6 mouse cellular contexts compared by ENCODE assay signal in the genomic region with DNA sequence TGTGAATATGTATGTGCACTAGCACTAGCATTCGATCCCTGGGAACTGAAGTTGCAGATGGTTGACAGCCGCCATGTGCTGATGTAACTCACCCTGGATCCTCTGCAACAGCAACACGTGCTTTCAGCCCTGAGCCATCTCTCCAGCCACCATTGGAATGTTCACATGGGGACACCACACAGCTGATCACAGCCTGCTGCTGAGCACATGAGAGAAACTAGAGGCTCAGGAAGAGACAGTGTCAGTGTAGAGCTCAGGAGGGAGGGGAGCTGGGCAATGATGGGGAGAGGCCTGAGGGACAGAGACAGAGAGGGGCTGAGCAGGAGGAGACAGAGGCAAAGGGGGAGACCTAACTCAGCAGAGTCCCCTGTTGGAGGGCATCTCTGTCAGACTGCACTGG. TPM values are rescaled to one million over a fixed set of nuclear protein-coding genes. Genes with fewer than 3 reads are reported as not detected.
A peak's percentile ranks its signal among the peaks of the same experiment; 100 is the strongest.
DNase-seq lines count a peak whose midpoint lies in the region; ATAC-seq and TF ChIP-seq lines count a peak whose summit lies in the region.
"Not testable (repeated sequence)": the region's sequence is repeated elsewhere in the genome, so short reads cannot be mapped to it uniquely, and the experiment has no call there.
"Had no signal": no experiment of that assay in that cellular context is flagged by ENCODE, and none has a peak within 500 bp of the region (broad histone marks: within the 10 kb centered on the region; RNA-seq: fewer than 3 reads in every experiment).

No protein-coding gene starts in this region.

- H3K9ac ChIP-seq in forebrain, embryonic 11.5 days (ENCODE audit: low read length); midbrain, embryonic 11.5 days (ENCODE audit: low read length); stomach, postnatal 0 days (ENCODE audit: low read length): not testable (repeated sequence)

- not testable (repeated sequence) for ATAC-seq in forebrain, embryonic 11.5 days (replicated peaks; ENCODE audit: low FRiP score); midbrain, embryonic 11.5 days (ENCODE audit: low FRiP score); stomach, postnatal 0 days (ENCODE audit: low FRiP score, low TSS enrichment)

- peak; percentile 8 for DNase-seq in ES-CJ7 (ENCODE audit: low read depth, low spot score)
- DNase-seq in forebrain, embryonic 11.5 days (ENCODE audit: low spot score) = peak; percentile 48
- peak; percentile 75 for DNase-seq in heart, embryonic 10.5 days (ENCODE audit: low spot score)
- peak; percentile 66 for DNase-seq in midbrain, embryonic 11.5 days (ENCODE audit: low spot score, missing footprints)
- DNase-seq in stomach, postnatal 0 days (ENCODE audit: low spot score) = peak; percentile 12

- H3K4me3 ChIP-seq in forebrain, embryonic 11.5 days (ENCODE audit: low read depth, low read length); heart, embryonic 10.5 days; midbrain, embryonic 11.5 days (ENCODE audit: low read depth, low read length); stomach, postnatal 0 days (ENCODE audit: low read depth, low read length): not testable (repeated sequence)

- H3K4me2 ChIP-seq in forebrain, embryonic 11.5 days (ENCODE audit: low read depth, low read length, severe bottlenecking); midbrain, embryonic 11.5 days; stomach, postnatal 0 days (replicated peaks; ENCODE audit: low read depth): not testable (repeated sequence)

- H3K27ac ChIP-seq in forebrain, embryonic 11.5 days (ENCODE audit: low read depth, low read length); heart, embryonic 10.5 days; midbrain, embryonic 11.5 days (ENCODE audit: low read depth, low read length); stomach, postnatal 0 days (replicated peaks): not testable (repeated sequence)

- H3K9me3 ChIP-seq in forebrain, embryonic 11.5 days (ENCODE audit: control insufficient read depth, low read length); heart, embryonic 10.5 days; midbrain, embryonic 11.5 days (ENCODE audit: control insufficient read depth, low read length); stomach, postnatal 0 days (ENCODE audit: control insufficient read depth, low read length): not testable (repeated sequence)

- 75% methylated on average over 3 of the region's 3 CpGs for WGBS in forebrain, embryonic 11.5 days
- WGBS in heart, embryonic 10.5 days = 68% methylated on average over 3 of the region's 3 CpGs
- WGBS in midbrain, embryonic 11.5 days = 74% methylated on average over 3 of the region's 3 CpGs
- 77% methylated on average over 3 of the region's 3 CpGs for WGBS in stomach, postnatal 0 days

- TF ChIP-seq CTCF in stomach, postnatal 0 days (IDR thresholded peaks at IDR 0.05; ENCODE audit: low read depth) = not testable (repeated sequence)

- not testable (repeated sequence) for TF ChIP-seq EP300 in stomach, postnatal 0 days (optimal IDR thresholded peaks at IDR 0.05)

- H3K27me3 ChIP-seq in forebrain, embryonic 11.5 days (ENCODE audit: control insufficient read depth, insufficient read depth, low read length); midbrain, embryonic 11.5 days (ENCODE audit: control insufficient read depth, insufficient read depth, low read length); stomach, postnatal 0 days (ENCODE audit: control insufficient read depth, insufficient read depth, low read length): not testable (repeated sequence)
- peaks cover 45% of the 10 kb centered on the region for H3K27me3 ChIP-seq in heart, embryonic 10.5 days (ENCODE audit: insufficient read depth, poor library complexity, severe bottlenecking)

- not testable (repeated sequence) for H3K36me3 ChIP-seq in forebrain, embryonic 11.5 days (ENCODE audit: control insufficient read depth, insufficient read depth, low read length); heart, embryonic 10.5 days; midbrain, embryonic 11.5 days (ENCODE audit: control insufficient read depth, insufficient read depth, low read length); stomach, postnatal 0 days (ENCODE audit: control insufficient read depth, insufficient read depth, low read length)

- not testable (repeated sequence) for H3K4me1 ChIP-seq in forebrain, embryonic 11.5 days (replicated peaks; ENCODE audit: control insufficient read depth, insufficient read depth, low read length); heart, embryonic 10.5 days; midbrain, embryonic 11.5 days (ENCODE audit: control insufficient read depth, insufficient read depth, low read length); stomach, postnatal 0 days (replicated peaks; ENCODE audit: control insufficient read depth, insufficient read depth)

RNA-seq across cellular contexts. Expression of gene H2-Q7, which starts 3.4 kb away (rescaled TPM):
- 10.5 and 10.6 TPM in 2 replicates for polyA plus RNA-seq in forebrain, embryonic 11.5 days (2014; fragmentation: Nextera tagmentation; extraction: Ambion mirVana)
- polyA plus RNA-seq in heart, embryonic 10.5 days (2016; fragmentation: Nextera tagmentation; extraction: Ambion mirVana) = 2.2 and 12.2 TPM in 2 replicates
- 9.3 and 10.0 TPM in 2 replicates for polyA plus RNA-seq in midbrain, embryonic 11.5 days (2014; fragmentation: Nextera tagmentation; extraction: Ambion mirVana)
- polyA plus RNA-seq in stomach, postnatal 0 days (2015; fragmentation: Nextera tagmentation; extraction: Ambion mirVana) = 0.96 and 1.2 TPM in 2 replicates

RNA-seq across cellular contexts. Expression of gene H2-Q6, which starts 10.9 kb away (rescaled TPM):
- 0.72 and 1.2 TPM in 2 replicates for polyA plus RNA-seq in forebrain, embryonic 11.5 days (2014; fragmentation: Nextera tagmentation; extraction: Ambion mirVana)
- 0.17 and 4.9 TPM in 2 replicates for polyA plus RNA-seq in heart, embryonic 10.5 days (2016; fragmentation: Nextera tagmentation; extraction: Ambion mirVana)
- 0.33 and 0.93 TPM in 2 replicates for polyA plus RNA-seq in midbrain, embryonic 11.5 days (2014; fragmentation: Nextera tagmentation; extraction: Ambion mirVana)
- polyA plus RNA-seq in stomach, postnatal 0 days (2015; fragmentation: Nextera tagmentation; extraction: Ambion mirVana) = 0.22 and 0.35 TPM in 2 replicates
- polyA plus RNA-seq: C2C12 had no signal

RNA-seq across cellular contexts. Expression of gene H2-Q10, which starts 34.3 kb away (rescaled TPM):
- polyA plus RNA-seq in forebrain, embryonic 11.5 days (2014; fragmentation: Nextera tagmentation; extraction: Ambion mirVana) = 0.07 and 0.12 TPM in 2 replicates
- polyA plus RNA-seq in heart, embryonic 10.5 days (2016; fragmentation: Nextera tagmentation; extraction: Ambion mirVana) = 0.25 and 4.7 TPM in 2 replicates
- 0.11 and 0.12 TPM in 2 replicates for polyA plus RNA-seq in midbrain, embryonic 11.5 days (2014; fragmentation: Nextera tagmentation; extraction: Ambion mirVana)
- polyA plus RNA-seq in stomach, postnatal 0 days (2015; fragmentation: Nextera tagmentation; extraction: Ambion mirVana) = 0.99 and 1.4 TPM in 2 replicates

RNA-seq across cellular contexts. Expression of gene H2-Q4, which starts 56.2 kb away (rescaled TPM):
- 1.7 and 2.1 TPM in 2 replicates for polyA plus RNA-seq in forebrain, embryonic 11.5 days (2014; fragmentation: Nextera tagmentation; extraction: Ambion mirVana)
- polyA plus RNA-seq in heart, embryonic 10.5 days (2016; fragmentation: Nextera tagmentation; extraction: Ambion mirVana) = 1.8 and 2.1 TPM in 2 replicates
- polyA plus RNA-seq in midbrain, embryonic 11.5 days (2014; fragmentation: Nextera tagmentation; extraction: Ambion mirVana) = 1.9 and 2.5 TPM in 2 replicates
- 2.7 and 3.3 TPM in 2 replicates for polyA plus RNA-seq in stomach, postnatal 0 days (2015; fragmentation: Nextera tagmentation; extraction: Ambion mirVana)

Comparison
In these comparisons a context has a peak if more than half of its experiments do, and no peak if none do; other contexts are left out.
1. DNase-seq: peak in every context shown above with its lines; median percentile 75 in heart, embryonic 10.5 days; 66 in midbrain, embryonic 11.5 days; 48 in forebrain, embryonic 11.5 days; 12 in stomach, postnatal 0 days; 8 in ES-CJ7.